ENCODE assay signal across 31 mouse cellular contexts in genomic region chr2:15008072-15008471, GRCm38 (mm10).
"Had no signal": no experiment of that assay in that cellular context is flagged by ENCODE, and none has a peak within 500 bp of the region (broad histone marks: within the 10 kb centered on the region; RNA-seq: fewer than 3 reads in every experiment).

No protein-coding gene starts in this region.

- H3K9me3 ChIP-seq: limb, embryonic 10.5 days; limb, embryonic 12.5 days; limb, embryonic 13.5 days; limb, embryonic 15.5 days; liver, embryonic 12.5 days; liver, embryonic 13.5 days; liver, embryonic 15.5 days; lung, embryonic 15.5 days; megakaryocyte, embryonic 14.5 days; midbrain, embryonic 10.5 days; midbrain, embryonic 12.5 days; midbrain, embryonic 13.5 days; midbrain, embryonic 15.5 days had no signal

- H3K4me3 ChIP-seq: left cerebral cortex, adult 2 months; limb, embryonic 10.5 days; limb, embryonic 12.5 days; limb, embryonic 13.5 days; limb, embryonic 15.5 days; liver, embryonic 12.5 days; liver, embryonic 13.5 days; liver, embryonic 15.5 days; lung, embryonic 15.5 days; megakaryocyte, embryonic 14.5 days; midbrain, embryonic 10.5 days; midbrain, embryonic 12.5 days; midbrain, embryonic 13.5 days; midbrain, embryonic 15.5 days; myocyte had no signal

- H3K9ac ChIP-seq: limb, embryonic 12.5 days; limb, embryonic 13.5 days; limb, embryonic 15.5 days; liver, embryonic 12.5 days; liver, embryonic 13.5 days; liver, embryonic 14.5 days; liver, embryonic 15.5 days; liver, postnatal 0 days; lung, embryonic 14.5 days; lung, embryonic 15.5 days; midbrain, embryonic 12.5 days; midbrain, embryonic 13.5 days; midbrain, embryonic 15.5 days had no signal

- H3K4me2 ChIP-seq: limb, embryonic 12.5 days; limb, embryonic 13.5 days; limb, embryonic 15.5 days; liver, embryonic 11.5 days; liver, embryonic 12.5 days; liver, embryonic 13.5 days; liver, embryonic 15.5 days; lung, embryonic 14.5 days; lung, embryonic 15.5 days; midbrain, embryonic 11.5 days; midbrain, embryonic 12.5 days; midbrain, embryonic 13.5 days; midbrain, embryonic 15.5 days had no signal

- H3K27ac ChIP-seq: left cerebral cortex, adult 2 months; limb, embryonic 10.5 days; limb, embryonic 12.5 days; limb, embryonic 13.5 days; limb, embryonic 15.5 days; liver, embryonic 12.5 days; liver, embryonic 13.5 days; liver, embryonic 14.5 days; liver, embryonic 15.5 days; lung, embryonic 15.5 days; macrophage; midbrain, embryonic 10.5 days; midbrain, embryonic 12.5 days; midbrain, embryonic 13.5 days; midbrain, embryonic 15.5 days had no signal

- H3K36me3 ChIP-seq: liver, embryonic 15.5 days; lung, embryonic 15.5 days had no signal

- ATAC-seq: liver, embryonic 12.5 days; liver, postnatal 0 days; lung, postnatal 0 days; midbrain, embryonic 13.5 days; midbrain, embryonic 15.5 days had no signal

- DNase-seq: left cerebral cortex, postnatal 4 days; liver; liver, embryonic 13.5 days; liver, postnatal 0 days; lung, adult 18-20 months; lung, adult 2 months; lung, embryonic 14.5 days; lung, postnatal 10 days; lung, postnatal 14 days; lung, postnatal 36 days; lung, postnatal 4 days; midbrain, embryonic 14.5 days had no signal

- H3K4me1 ChIP-seq: limb, embryonic 10.5 days; limb, embryonic 12.5 days; limb, embryonic 13.5 days; limb, embryonic 15.5 days; liver, embryonic 12.5 days; liver, embryonic 13.5 days; liver, embryonic 15.5 days; lung, embryonic 15.5 days; megakaryocyte, embryonic 14.5 days; midbrain, embryonic 10.5 days; midbrain, embryonic 12.5 days; midbrain, embryonic 13.5 days; midbrain, embryonic 15.5 days had no signal

- H3K27me3 ChIP-seq: limb, embryonic 12.5 days; limb, embryonic 13.5 days; limb, embryonic 15.5 days; liver, embryonic 12.5 days; liver, embryonic 13.5 days; liver, embryonic 15.5 days; lung, embryonic 15.5 days; megakaryocyte, embryonic 14.5 days; midbrain, embryonic 12.5 days; midbrain, embryonic 13.5 days; midbrain, embryonic 15.5 days had no signal
